In the genomic region with DNA sequence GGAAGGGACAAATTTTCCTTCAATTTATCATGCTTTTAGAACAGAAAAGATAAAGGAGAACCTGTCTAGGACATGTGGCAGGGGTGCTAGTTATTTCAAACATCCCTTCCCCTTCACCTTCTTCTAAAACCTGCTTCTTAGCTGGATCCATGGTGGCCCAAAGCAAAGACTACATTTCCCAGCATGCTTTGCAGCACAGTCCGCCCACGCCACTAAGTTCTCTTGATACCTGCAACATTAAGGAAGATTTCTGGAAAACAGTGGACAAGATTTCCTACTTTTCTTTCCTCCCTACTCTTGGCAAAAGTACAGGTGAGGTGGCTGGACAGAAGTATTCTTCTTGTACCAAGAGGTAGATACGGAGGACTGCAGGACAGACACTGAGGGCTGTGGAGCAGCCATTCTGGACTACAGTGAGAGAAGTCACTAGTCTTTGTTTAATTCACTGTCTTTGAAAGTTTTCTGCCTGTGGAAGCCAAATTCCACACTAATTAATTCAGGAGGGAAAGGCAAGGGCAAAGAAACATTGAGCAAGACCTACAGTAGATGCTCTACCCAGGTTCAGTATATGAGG, we compare ENCODE assay signal across 8 mouse cellular contexts. TPM values are rescaled to one million over a fixed set of nuclear protein-coding genes. Genes with fewer than 3 reads are reported as not detected.
DNase-seq lines count a peak whose midpoint lies in the region; ATAC-seq and TF ChIP-seq lines count a peak whose summit lies in the region.

No protein-coding gene starts in this region.

- 43% methylated on average over 3 of the region's 3 CpGs for WGBS in forebrain, embryonic 12.5 days
- WGBS in intestine, postnatal 0 days: 60% methylated on average over 3 of the region's 3 CpGs
- 32% methylated on average over 3 of the region's 3 CpGs for WGBS in midbrain, embryonic 11.5 days

- H3K4me2 ChIP-seq in forebrain, embryonic 12.5 days: peak overlapping the region; percentile 31; the same call in 1 of the 2 replicates
- peak overlapping the region; percentile 14 for H3K4me2 ChIP-seq in intestine, postnatal 0 days (replicated peaks; ENCODE audit: low read depth)
- H3K4me2 ChIP-seq in midbrain, embryonic 11.5 days: peak overlapping the region; percentile 16; the same call in 1 of the 2 replicates

- H3K9me3 ChIP-seq in forebrain, embryonic 12.5 days: no peaks in the 10 kb centered on the region
- no peaks in the 10 kb centered on the region for H3K9me3 ChIP-seq in intestine, postnatal 0 days (ENCODE audit: control insufficient read depth)
- H3K9me3 ChIP-seq in midbrain, embryonic 11.5 days (ENCODE audit: control insufficient read depth, low read length): no peaks in the 10 kb centered on the region

- no peaks in the 10 kb centered on the region for H3K27me3 ChIP-seq in forebrain, embryonic 12.5 days
- H3K27me3 ChIP-seq in intestine, postnatal 0 days (replicated peaks; ENCODE audit: control insufficient read depth, insufficient read depth, low read length): no peaks in the 10 kb centered on the region
- H3K27me3 ChIP-seq in midbrain, embryonic 11.5 days (ENCODE audit: control insufficient read depth, insufficient read depth, low read length): no peaks in the 10 kb centered on the region

- H3K27ac ChIP-seq in forebrain, embryonic 12.5 days: no peak overlapping the region
- no peak overlapping the region for H3K27ac ChIP-seq in intestine, postnatal 0 days (ENCODE audit: low read depth, low read length)
- H3K27ac ChIP-seq in midbrain, embryonic 11.5 days (ENCODE audit: low read depth, low read length): no peak overlapping the region

- DNase-seq in 3T3-L1 (ENCODE audit: low read depth, low spot score) (peak; percentile 18), ES-CJ7 (ENCODE audit: low read depth, low spot score) (peak; percentile 76), MN1 (ENCODE audit: low spot score) (no peak)
- DNase-seq in midbrain, embryonic 11.5 days (ENCODE audit: low spot score, missing footprints): peak; percentile 92
- no peak for DNase-seq in spleen, adult 12 weeks (ENCODE audit: low spot score)
- DNase-seq in spleen, postnatal 36 days (ENCODE audit: low spot score in 2 of 2): no peak

- no peaks in the 10 kb centered on the region for H3K4me1 ChIP-seq in forebrain, embryonic 12.5 days
- H3K4me1 ChIP-seq in intestine, postnatal 0 days (replicated peaks; ENCODE audit: control insufficient read depth, insufficient read depth, low read length): 0 out of 2 replicates have a peak, but pooled peaks cover 3% of the 10 kb centered on the region
- no peaks in the 10 kb centered on the region for H3K4me1 ChIP-seq in midbrain, embryonic 11.5 days (ENCODE audit: control insufficient read depth, insufficient read depth, low read length)

- no peaks in the 10 kb centered on the region for H3K36me3 ChIP-seq in forebrain, embryonic 12.5 days (replicated peaks)
- peaks cover 13% of the 10 kb centered on the region for H3K36me3 ChIP-seq in intestine, postnatal 0 days (ENCODE audit: control insufficient read depth, insufficient read depth)
- no peaks in the 10 kb centered on the region for H3K36me3 ChIP-seq in midbrain, embryonic 11.5 days (ENCODE audit: control insufficient read depth, insufficient read depth, low read length)

- no peak for ATAC-seq in forebrain, embryonic 12.5 days (ENCODE audit: low FRiP score)
- no peak for ATAC-seq in intestine, postnatal 0 days
- ATAC-seq in midbrain, embryonic 11.5 days (ENCODE audit: low FRiP score): no peak

- H3K9ac ChIP-seq in forebrain, embryonic 12.5 days: no peak overlapping the region
- H3K9ac ChIP-seq in intestine, postnatal 0 days (ENCODE audit: low read depth, low read length): no peak overlapping the region
- peak overlapping the region; percentile 41; the same call in 1 of the 2 replicates for H3K9ac ChIP-seq in midbrain, embryonic 11.5 days (ENCODE audit: low read length)

- no peak for TF ChIP-seq CTCF in intestine, postnatal 0 days (IDR thresholded peaks at IDR 0.05; ENCODE audit: low read depth)

- peak overlapping the region; percentile 30 for H3K4me3 ChIP-seq in forebrain, embryonic 12.5 days (replicated peaks)
- H3K4me3 ChIP-seq in intestine, postnatal 0 days (ENCODE audit: low read depth, low read length): no peak overlapping the region
- H3K4me3 ChIP-seq in midbrain, embryonic 11.5 days (ENCODE audit: low read depth, low read length): peak overlapping the region; percentile 10; the same call in 1 of the 2 replicates

RNA-seq across cellular contexts. Expression of gene Ehhadh, which starts 9.2 kb away (rescaled TPM):
- polyA plus RNA-seq in forebrain, embryonic 12.5 days (2016; fragmentation: Nextera tagmentation; extraction: Ambion mirVana): 1.0 and 1.1 TPM in 2 replicates
- polyA plus RNA-seq in intestine, postnatal 0 days (2015; fragmentation: Nextera tagmentation; extraction: Ambion mirVana): 36.4 and 38.3 TPM in 2 replicates
- polyA plus RNA-seq in midbrain, embryonic 11.5 days (2014; fragmentation: Nextera tagmentation; extraction: Ambion mirVana): 1.9 and 2.0 TPM in 2 replicates

RNA-seq across cellular contexts. Expression of gene Map3k13, which starts 15.8 kb away (rescaled TPM):
- polyA plus RNA-seq in forebrain, embryonic 12.5 days (2016; fragmentation: Nextera tagmentation; extraction: Ambion mirVana): 4.8 and 6.1 TPM in 2 replicates
- polyA plus RNA-seq in intestine, postnatal 0 days (2015; fragmentation: Nextera tagmentation; extraction: Ambion mirVana): 4.7 and 5.6 TPM in 2 replicates
- polyA plus RNA-seq in midbrain, embryonic 11.5 days (2014; fragmentation: Nextera tagmentation; extraction: Ambion mirVana): 5.1 and 7.0 TPM in 2 replicates

Comparison
In these comparisons a context has a peak if more than half of its experiments do, and no peak if none do; other contexts are left out.
1. DNase-seq: peak in 3T3-L1 (single experiment), ES-CJ7 (single experiment) and midbrain, embryonic 11.5 days (single experiment); none in spleen, adult 12 weeks (single experiment), spleen, postnatal 36 days (0 of 2) and MN1 (single experiment).
2. RNA of gene Ehhadh, which starts 9.2 kb away (polyA plus RNA-seq): 36.4 to 38.3 TPM in intestine, postnatal 0 days; 1.9 to 2.0 TPM in midbrain, embryonic 11.5 days and 1.0 to 1.1 TPM in forebrain, embryonic 12.5 days; every median in the first group is over 10 times any median in the second.
3. Peak in every context shown above with its lines, with median percentiles within 50 percentile points of each other: H3K4me2 ChIP-seq.